ENCODE assay signal across 14 mouse cellular contexts in the genomic region with DNA sequence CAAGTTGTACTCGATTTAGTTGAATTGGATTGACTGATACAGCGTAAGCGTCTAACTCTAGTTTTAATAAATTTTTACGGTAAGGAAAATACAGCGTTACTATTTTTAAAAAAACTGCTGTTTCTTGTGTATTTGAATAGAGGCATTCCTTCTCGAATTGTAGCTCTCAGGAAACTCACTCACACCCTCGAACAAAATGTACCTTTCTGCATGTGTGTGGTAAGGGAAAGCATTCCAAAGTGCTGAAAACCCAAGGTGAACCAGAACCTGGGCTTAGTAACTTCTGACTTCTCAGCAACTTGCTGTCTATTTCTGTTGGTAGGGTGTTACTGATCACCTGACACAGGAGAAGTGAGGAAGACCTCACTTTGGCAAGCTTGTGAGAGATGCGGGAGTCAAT.
"Had no signal": no experiment of that assay in that cellular context is flagged by ENCODE, and none has a peak within 500 bp of the region (broad histone marks: within the 10 kb centered on the region; RNA-seq: fewer than 3 reads in every experiment).

No protein-coding gene starts in this region.

- H3K4me1 ChIP-seq: liver, embryonic 15.5 days; megakaryocyte, embryonic 14.5 days had no signal

- H3K36me3 ChIP-seq: limb, embryonic 10.5 days; liver, embryonic 15.5 days; neural tube, embryonic 15.5 days had no signal

- H3K4me3 ChIP-seq: liver, embryonic 15.5 days; megakaryocyte, embryonic 14.5 days; myocyte had no signal

- DNase-seq: kidney, adult 18-20 months; kidney, postnatal 10 days; kidney, postnatal 4 days; lung, adult 2 months; lung, postnatal 10 days; right cerebral cortex, adult 18-20 months; right cerebral cortex, postnatal 25 days; thymus, postnatal 36 days had no signal

- H3K4me2 ChIP-seq: liver, embryonic 15.5 days had no signal

- H3K9ac ChIP-seq: liver, embryonic 15.5 days; neural tube, embryonic 15.5 days had no signal

- H3K27ac ChIP-seq: limb, embryonic 10.5 days; liver, embryonic 15.5 days; macrophage; neural tube, embryonic 15.5 days had no signal

- H3K9me3 ChIP-seq: limb, embryonic 10.5 days; liver, embryonic 15.5 days; megakaryocyte, embryonic 14.5 days; neural tube, embryonic 15.5 days had no signal

- H3K27me3 ChIP-seq: megakaryocyte, embryonic 14.5 days had no signal
